Mouse (Mus musculus): ENCODE data around the gene Scgb1b2. TPM values are rescaled to one million over a fixed set of nuclear protein-coding genes. Genes with fewer than 3 reads are reported as not detected.

Scgb1b2 gene
- not detected in 2 replicates for polyA plus RNA-seq (2015; fragmentation: Nextera tagmentation; extraction: Ambion mirVana)

- peaks cover 8% of the 10 kb centered on the region; the same call in 1 of the 2 replicates for H3K9me3 ChIP-seq
- no peak within 1 kb of the TSS for H3K9ac ChIP-seq (replicated peaks)
- H3K4me2 ChIP-seq (replicated peaks): no peak within 1 kb of the TSS
- no peak within 1 kb of the TSS for H3K27ac ChIP-seq (replicated peaks)
- H3K4me1 ChIP-seq: no peaks in the 10 kb centered on the region
- H3K4me3 ChIP-seq: no peak within 1 kb of the TSS
- 84% methylated on average over 3 of the region's 3 CpGs for WGBS
- no peaks in the 10 kb centered on the region for H3K36me3 ChIP-seq
- no peaks in the 10 kb centered on the region for H3K27me3 ChIP-seq
- ATAC-seq (replicated peaks): no peak
Measured at GRCm38 (mm10) chr7:31291721-31292120, at the start of gene Scgb1b2. Gene Scgb1b2 (minus strand): TSS chr7:31291821.

GRCm38 (mm10) chr7:31290208-31290607 lies 1.4 kb downstream of the Scgb1b2 start, which contains the start of gene Scgb2b2:
Gene Scgb2b2 (plus strand): TSS chr7:31290508.
- H3K9ac ChIP-seq (replicated peaks): no peak within 1 kb of the TSS
- H3K4me2 ChIP-seq (replicated peaks): no peak within 1 kb of the TSS
- 88% methylated on average over 5 of the region's 5 CpGs for WGBS
- H3K36me3 ChIP-seq: no peaks in the 10 kb centered on the region
- peaks cover 12% of the 10 kb centered on the region; the same call in 1 of the 2 replicates for H3K9me3 ChIP-seq
- H3K4me3 ChIP-seq: no peak within 1 kb of the TSS
- no peak for ATAC-seq (replicated peaks)
- H3K27me3 ChIP-seq: no peaks in the 10 kb centered on the region
- H3K27ac ChIP-seq (replicated peaks): no peak within 1 kb of the TSS
- no peaks in the 10 kb centered on the region for H3K4me1 ChIP-seq

Other genes starting within 250 kb of the Scgb1b2 start
- 13.4 and 14.7 TPM in 2 replicates for gene Fxyd5, start 249.3 kb downstream of the Scgb1b2 start, polyA plus RNA-seq (2015; fragmentation: Nextera tagmentation; extraction: Ambion mirVana)
- 49.2 and 60.4 TPM in 2 replicates for gene Fxyd7, start 240.4 kb downstream of the Scgb1b2 start, polyA plus RNA-seq (2015; fragmentation: Nextera tagmentation; extraction: Ambion mirVana)
- gene Fxyd1, start 234.6 kb downstream of the Scgb1b2 start, polyA plus RNA-seq (2015; fragmentation: Nextera tagmentation; extraction: Ambion mirVana): 8.2 and 14.7 TPM in 2 replicates
- 0.20 and 0.26 TPM in 2 replicates for gene Lgi4, start 232.5 kb downstream of the Scgb1b2 start, polyA plus RNA-seq (2015; fragmentation: Nextera tagmentation; extraction: Ambion mirVana)
- gene Fxyd3, start 215.1 kb downstream of the Scgb1b2 start, polyA plus RNA-seq (2015; fragmentation: Nextera tagmentation; extraction: Ambion mirVana): not detected in 2 replicates
- gene Hpn, start 176.5 kb downstream of the Scgb1b2 start, polyA plus RNA-seq (2015; fragmentation: Nextera tagmentation; extraction: Ambion mirVana): 0.36 TPM in 1 of 2 replicates, not detected in the other
- 4.3 and 4.4 TPM in 2 replicates for gene Scn1b, start 164.8 kb downstream of the Scgb1b2 start, polyA plus RNA-seq (2015; fragmentation: Nextera tagmentation; extraction: Ambion mirVana)
- gene Gramd1a, start 135.9 kb downstream of the Scgb1b2 start, polyA plus RNA-seq (2015; fragmentation: Nextera tagmentation; extraction: Ambion mirVana): 246 TPM in 2 replicates
- not detected in 2 replicates for gene Scgb2b2, start 1.3 kb downstream of the Scgb1b2 start, polyA plus RNA-seq (2015; fragmentation: Nextera tagmentation; extraction: Ambion mirVana)
- not detected in 2 replicates for gene Scgb2b3, start 70.3 kb upstream of the Scgb1b2 start, polyA plus RNA-seq (2015; fragmentation: Nextera tagmentation; extraction: Ambion mirVana)
- gene Scgb1b3, start 83.8 kb upstream of the Scgb1b2 start, polyA plus RNA-seq (2015; fragmentation: Nextera tagmentation; extraction: Ambion mirVana): not detected in 2 replicates